Mouse (Mus musculus) gastrocnemius, postnatal 10 days (tissue): Measurements from ENCODE around the gene Fam71f2. TPM values are rescaled to one million over a fixed set of nuclear protein-coding genes. Genes with fewer than 3 reads are reported as not detected.

Experiments used
- DNase-seq: peaks from one replicate; pipeline ENCODE4 v3.0.0; 2021; ENCODE audit warnings: mixed read lengths
- total RNA-seq, 2 experiments: library from RNA; stranded (reverse); gene quantifications; 2 replicates each; pipeline ENCODE4 v1.2.3; 2021

Fam71f2 gene
- total RNA-seq, 2 experiments from 2014 or later, result 0.27 TPM; not detected in 1

DNA sequence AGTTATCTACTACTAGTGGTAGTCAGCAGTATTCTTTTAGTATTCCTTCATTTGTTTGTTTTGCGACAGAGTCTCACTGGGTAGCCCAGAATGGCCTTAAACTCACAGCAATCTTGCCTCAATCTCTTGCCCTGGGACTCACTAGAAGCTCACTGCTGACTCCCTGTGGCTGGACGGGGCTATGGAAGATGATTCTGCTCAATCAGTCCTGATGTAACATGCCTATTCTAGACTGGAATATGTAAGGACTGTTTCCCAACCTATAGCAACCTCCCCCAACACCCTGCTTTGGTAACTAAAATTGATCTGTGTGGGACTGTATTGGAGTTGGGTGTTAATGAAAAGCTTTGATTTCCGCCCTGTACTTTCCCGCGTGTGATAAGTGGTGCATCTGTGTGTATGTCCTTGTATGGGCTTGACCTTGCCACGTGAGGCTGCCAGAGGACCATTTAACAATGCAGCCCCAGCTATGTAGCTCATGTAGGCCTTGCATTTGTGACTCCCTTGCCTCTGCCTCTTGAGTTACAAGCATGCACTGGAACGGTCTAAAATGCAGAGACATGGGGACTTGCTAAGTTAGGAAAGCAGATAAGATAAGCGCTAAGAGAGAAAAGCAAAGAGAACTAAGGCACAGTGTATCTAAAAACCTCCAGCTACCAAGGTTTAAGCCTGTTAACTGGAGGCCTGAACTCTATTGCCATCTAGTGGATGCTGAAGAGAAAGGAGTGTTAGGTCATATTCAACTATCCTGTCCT lies 703 bp upstream of the Fam71f2 start:
- peak; percentile 35 for DNase-seq

DNA sequence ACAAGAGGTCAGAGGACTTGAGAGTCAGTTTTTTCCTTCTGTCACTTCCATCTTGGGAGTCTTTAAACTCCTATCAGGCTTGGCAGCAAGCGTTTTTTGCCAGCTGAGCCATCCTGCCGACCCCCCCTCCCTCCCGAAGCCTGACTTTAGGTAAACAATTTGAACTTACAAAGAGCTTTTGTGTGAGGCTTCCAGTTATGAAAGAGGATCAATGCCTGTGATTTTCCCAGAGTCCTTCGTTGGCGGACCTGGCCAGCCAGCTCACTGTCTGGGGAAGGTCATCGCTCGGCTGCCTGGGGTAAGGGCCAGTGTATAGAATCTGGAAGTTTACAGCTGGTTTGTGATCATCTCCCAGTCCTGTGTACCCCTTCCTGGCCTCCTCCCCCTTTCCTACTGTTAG lies 1.3 kb downstream of the Fam71f2 start:
- DNase-seq, result no peak

DNA sequence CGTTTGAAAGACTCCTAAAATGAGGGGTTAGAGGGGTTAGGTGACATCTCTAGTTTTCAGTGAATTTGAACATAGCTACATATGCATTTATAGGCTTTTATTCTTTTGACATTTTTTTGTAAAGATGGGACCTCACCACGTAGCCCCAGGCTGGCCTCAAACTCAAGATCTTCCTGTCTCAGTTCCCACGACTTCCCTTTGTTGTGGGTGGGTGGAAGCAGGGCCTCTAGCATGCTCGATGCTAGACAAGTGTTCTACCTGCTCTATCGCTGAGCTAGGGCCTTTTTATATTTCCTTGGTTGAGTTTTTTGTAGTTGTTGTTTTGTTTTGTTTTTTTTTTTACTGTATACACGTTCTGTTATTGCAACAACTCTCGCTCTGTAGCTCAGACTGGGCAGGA lies 7.5 kb downstream of the Fam71f2 start:
- DNase-seq, result no peak

DNA sequence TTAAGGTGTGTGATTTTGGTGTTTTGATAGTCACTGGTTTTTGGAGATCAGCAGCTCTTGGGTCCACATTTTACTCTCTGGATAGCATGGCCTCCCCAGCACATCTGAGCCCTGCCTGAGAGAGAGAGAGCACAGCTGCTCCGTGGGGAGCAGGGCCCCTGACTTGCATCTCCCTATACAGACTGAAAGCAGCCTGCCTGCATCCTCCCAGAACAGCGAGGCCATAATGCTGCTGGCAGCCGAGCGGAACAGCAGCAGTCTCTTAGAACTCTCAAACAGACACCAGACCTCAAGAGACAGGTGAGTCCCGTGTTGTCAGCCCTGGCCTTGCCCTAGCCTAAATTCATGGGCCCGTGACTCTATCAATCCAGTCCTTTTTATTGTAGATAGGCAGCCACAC lies 8.1 kb downstream of the Fam71f2 start:
- DNase-seq, result no peak

DNA sequence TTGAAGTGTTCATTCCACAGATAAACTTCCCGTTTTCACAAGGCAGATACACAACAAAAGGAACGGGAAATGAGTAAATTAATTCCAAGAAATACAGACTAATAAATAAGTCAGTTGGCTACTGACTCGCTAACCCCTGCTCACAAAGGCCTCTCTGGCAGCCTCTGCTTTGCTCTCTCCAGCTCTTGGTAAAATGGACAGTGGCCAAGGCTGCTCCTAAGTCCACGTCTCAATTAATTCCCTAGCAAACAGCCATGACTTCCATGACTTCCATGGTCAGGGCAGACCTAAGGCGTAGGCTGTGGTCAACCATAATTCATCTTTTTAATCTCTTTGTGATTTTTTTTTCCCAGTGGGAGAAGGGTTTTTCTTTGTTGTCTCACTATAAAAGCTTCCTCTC lies 8.6 kb downstream of the Fam71f2 start:
- DNase-seq, result no peak

DNA sequence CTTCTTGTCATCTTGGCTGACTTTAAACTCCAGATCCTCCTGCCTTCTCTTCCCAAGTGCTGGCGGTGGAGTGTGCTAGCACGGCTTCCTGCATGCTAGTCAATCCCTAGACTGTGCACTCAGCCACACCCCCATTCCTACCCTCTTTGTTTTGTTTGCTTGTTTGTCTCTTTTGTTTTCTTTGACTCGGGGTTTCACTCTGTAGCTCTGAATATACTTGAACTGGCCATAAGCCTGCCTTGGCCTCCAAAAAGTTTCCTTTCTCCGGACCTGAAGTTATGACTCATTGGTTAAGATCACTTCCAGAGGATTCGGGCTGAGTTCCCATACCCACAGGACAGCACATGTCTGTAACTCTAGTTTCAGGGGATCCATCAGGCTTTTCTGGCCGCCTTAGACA lies 9.3 kb downstream of the Fam71f2 start:
- DNase-seq, result no peak

DNA sequence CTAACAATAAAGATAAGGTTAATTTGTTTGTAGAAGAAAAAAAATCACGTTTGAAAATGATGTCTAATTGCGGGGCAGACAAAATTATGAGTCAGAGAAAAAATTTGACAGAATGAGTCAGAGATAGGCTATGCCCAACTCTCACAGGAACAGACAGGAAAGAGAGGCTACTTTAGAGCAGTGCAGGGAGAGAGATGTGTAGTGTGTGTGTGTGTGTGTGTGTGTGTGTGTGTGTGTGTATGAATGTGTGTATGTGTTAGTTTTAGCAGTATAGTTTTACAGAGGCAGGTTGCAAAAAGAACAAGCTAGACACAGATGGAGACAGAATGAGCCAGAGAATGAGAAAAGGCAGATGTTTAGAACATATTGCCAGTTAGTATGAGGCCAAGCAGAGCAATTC lies 19.7 kb downstream of the Fam71f2 start:
- DNase-seq, result no peak

DNA sequence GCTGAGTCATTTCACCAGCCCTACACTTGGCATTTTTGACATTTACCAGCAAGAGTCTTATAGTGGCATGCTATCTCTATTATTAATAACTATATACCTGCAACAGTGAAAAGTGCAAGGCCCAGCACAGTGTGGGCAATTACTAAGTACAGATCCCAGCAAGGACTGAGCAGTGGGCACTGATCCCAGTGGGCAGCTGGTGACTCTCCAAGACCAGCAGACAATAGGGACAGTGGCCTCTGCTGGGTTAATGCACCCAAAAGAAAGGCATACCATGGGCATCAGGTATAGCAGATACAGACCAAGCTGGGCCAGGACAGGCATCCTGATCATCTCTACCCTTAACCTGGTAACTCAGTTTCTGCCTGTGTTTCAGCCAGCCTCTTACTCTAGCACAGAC lies 23.9 kb downstream of the Fam71f2 start:
- DNase-seq, result no peak

DNA sequence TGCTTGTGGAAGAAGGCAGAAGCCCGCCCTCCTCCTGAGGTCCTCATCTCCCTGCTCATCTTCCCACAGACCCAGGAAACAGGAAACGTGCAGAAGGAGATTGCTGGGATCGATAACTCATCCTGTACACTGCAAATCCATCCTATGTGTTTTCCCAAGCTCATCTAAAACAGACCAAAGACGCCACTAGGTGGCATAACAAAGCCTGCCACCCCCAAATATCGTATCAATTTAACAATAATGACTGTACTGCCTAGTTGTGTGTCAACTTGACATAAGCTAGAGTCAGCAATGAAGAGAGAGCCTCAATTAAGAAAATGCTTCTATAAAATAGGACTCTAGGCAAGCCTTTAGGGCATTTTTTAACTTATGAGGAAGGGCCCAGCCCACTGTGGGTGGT lies 24.3 kb downstream of the Fam71f2 start:
- DNase-seq, result no peak

DNA sequence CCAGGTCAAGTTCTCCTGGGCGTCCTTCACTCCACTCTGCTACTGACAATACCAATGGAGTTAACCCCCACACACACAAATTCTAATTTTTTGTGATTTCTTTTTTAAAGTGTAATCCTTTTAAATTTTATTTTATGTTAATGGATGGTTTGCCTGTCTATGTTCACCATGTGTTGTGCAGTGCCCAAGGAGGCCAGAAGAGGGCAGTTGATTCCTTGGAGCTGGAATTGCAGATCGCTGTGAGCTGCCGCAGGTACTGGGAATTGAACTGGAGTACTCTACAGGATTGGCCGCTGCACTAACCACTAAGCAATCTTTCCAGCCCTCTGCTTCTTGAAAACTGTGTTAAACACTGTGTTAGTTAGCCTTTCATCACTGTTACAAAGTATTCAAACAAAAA lies 26.1 kb downstream of the Fam71f2 start:
- no peak for DNase-seq

DNA sequence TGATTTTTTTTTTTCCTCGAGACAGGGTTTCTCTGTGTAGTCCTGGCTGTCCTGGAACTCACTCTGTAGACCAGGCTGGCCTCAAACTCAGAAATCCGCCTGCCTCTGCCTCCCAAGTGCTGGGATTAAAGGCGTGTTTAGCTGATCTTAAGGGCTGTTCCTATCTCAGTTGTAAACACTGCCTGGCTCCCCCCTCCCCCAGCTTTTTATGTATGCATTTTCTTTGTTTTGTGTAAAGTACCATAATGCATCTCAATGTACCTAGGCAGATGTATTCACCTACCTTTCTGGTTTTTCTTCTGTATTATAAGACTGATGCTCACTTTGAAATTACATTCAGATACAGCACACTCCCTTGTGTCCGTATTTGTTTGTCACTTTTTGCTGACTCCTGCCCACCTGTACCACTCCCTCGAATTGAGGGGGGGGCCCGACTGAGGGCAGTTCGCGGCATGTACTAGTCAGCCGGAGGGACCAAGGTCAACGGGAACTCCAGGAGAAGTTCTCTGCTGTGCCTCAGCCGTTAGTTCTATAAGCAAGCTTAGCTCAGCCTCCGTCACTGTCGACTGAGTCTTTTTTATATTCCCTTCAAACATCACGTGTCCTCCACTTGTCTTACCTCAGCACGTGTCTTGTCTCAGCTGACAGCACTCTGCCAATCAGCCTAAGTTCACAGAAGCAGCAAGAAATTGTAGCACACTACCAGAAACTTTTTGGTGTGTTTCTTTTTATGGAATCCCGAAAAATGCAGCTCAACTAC lies 29.6 kb downstream of the Fam71f2 start:
- no peak for DNase-seq

DNA sequence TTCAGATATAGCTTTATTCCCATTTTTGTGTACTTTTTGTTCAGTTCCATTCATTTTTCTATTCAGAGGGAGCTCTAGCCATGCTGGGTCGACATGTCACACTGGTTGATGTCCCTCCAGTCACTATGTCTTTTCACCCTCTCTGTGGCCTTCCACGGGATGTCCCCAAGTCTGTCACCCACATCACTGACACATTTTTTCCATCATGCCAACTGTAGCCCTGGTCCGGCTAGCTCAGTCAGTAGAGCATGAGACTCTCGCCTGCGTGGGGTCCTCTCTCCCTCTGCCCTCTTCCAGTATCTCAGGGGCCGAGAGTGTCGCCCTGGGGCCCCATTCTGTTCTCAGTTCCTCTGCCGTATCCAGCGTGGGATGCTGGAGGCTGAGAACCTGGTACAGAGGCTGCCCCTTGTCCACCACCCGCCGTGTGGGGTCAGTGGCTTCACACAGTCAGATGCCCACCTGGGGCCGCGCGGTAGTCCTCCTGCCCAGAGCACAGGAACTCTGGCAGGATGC lies 34.4 kb downstream of the Fam71f2 start:
- no peak for DNase-seq

DNA sequence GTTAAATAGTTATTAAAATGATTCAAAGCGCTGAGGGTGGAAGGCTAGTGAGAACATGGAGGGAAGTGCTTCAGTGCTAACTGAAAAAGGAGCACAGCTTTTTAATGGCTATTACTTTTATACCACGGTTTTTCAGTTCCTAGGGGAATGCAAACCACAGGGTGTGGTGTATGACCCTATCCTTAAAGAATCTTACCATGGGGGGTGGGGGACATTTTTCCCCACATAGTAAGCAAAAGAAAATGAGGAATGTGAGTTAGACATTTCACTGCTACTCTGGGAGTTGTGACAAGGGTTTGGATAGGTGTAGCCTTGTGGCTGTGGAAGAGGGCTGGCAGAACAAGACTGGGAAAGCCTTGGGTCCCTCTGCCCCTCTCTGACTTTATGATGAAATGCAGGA lies 37.9 kb downstream of the Fam71f2 start:
- DNase-seq, result no peak

DNA sequence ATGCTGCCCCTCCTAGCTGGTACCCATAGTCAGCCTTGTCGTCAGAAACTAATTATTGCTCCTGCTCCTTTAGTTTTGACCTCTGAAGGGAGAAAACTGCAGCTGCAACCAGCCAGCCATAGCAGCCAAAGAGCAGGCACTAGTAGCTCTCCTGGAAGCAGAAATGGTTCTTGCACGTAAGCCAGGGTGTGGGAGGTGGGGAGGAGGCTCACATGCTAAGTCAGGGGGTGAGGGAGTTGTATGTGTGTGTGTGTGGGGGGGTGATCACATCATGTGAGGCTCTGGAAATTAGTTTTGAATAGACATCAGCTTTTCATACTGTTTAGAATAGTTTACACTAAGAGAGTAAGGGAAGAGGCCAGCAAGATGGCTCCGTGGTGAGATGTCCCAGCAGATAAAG lies 38.5 kb downstream of the Fam71f2 start:
- DNase-seq, result no peak

DNA sequence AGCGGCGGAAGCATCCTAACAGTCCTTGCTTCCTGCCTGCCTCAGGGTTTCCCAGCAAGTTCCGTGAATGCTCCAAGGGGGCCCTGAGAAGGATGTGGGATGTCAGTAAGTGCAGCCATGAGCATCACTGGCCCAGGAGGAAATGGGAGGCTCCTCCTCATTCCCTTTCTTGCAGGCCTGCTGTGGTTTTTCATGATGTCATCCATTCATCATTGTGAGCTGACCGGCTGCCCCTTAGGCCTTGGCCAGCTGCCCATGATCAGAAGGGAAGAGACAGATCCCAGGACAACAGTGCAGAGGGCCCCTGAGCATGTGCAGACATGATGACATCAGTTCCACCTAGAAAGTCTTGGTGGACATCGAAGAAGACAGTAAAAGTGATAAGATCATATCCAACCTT lies 39.5 kb downstream of the Fam71f2 start, which contains the start of gene Fam71f1:
Gene Fam71f1 (plus strand): TSS at position 262 of the 400 bp plus-strand sequence.
- DNase-seq, result peak; percentile 21

DNA sequence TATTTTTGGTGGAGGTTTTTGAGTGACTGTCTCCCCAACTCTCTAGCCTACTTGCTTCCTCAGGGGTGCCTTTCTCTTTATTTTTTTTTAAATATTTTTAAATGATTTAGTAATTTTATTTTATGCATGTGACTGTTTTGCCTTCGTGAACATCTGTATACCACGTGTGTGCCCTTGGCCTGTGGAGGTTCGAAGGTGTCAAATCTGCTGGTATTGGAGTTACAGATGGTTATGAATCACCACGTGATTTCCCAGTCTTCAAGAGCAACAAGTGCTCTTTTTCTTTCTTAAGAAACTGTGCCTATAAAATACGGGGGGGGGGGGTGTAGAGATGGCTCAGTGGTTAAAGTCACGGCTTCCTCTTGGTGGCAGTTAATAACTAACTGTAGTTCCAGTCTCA lies 42.2 kb downstream of the Fam71f2 start:
- no peak for DNase-seq

DNA sequence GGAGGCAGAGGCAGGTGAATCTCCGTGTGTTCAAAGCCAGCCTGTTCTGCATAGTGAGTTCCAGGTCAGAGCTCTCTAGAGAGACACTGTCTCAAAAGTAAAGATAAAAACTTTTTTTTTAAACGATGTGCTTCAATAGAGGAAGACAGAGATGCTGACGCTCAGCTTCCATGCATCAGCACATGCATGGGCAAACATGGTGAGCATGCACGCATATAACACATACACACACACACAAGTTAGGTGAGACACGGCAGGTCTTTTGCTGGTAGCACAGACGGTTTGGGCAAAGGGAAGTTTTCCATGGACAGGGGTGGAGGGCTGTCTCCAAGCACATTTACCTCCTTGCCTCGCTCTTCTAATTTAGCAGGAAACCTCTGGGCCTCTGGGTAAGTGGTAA lies 42.8 kb downstream of the Fam71f2 start:
- DNase-seq, result no peak

DNA sequence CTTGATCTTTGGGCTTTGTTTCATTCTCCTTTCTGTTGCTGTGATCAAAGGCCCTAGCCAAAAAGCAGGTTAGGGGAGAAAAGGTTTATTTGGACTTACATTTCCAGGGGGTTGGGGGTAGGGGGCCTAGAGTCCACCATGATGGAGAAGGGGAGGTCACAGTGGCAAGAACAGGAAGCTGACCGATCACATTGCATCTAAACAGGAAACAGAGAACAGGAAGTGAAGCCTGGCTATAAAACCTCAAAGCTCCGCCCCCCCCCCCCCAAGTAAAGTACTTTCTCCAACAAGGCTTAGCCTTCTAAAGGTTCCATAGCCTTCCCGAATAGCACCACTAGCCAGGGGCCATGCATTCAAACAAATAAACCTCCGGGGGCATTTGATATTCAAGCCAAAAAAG lies 43.3 kb downstream of the Fam71f2 start:
- no peak for DNase-seq

DNA sequence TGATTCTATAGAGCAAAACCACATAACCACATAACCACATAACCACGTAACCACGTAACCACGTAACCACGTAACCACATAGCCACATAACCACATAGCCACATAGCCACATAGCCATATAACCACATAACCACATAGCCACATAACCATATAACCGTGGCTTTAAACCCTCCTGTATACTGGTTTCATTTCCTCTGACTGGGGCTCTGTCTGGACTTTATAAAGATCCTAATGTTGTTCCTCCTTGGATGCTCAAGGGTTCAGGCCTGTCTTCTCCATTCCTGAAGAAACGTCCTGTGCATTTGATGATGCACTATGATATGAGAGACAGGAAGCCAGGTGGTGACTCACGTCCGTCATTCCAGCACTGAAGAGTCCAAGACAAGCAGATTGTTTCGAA lies 47.6 kb downstream of the Fam71f2 start:
- DNase-seq, result no peak

DNA sequence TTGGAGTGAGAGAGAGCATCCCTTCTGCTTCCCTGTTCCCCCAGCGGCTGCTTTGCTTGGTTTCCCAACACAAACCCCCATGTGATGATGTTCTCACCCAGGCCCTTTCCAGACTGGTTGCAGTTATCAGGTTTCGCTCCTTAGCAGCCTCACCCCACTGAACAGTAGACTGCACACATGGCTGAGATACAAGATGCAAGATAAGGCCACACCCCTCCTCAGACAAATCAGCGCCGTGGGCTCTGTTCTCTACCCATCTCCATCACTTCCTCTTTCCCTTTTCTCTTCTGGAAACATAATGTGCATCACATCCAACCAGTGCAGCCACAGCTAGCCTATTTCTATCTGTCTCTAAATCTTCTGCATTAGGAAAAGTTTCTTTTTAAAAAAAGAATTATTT lies 50.1 kb downstream of the Fam71f2 start:
- no peak for DNase-seq
